Mouse (Mus musculus): ENCODE data around the gene Vps37c.

DNA sequence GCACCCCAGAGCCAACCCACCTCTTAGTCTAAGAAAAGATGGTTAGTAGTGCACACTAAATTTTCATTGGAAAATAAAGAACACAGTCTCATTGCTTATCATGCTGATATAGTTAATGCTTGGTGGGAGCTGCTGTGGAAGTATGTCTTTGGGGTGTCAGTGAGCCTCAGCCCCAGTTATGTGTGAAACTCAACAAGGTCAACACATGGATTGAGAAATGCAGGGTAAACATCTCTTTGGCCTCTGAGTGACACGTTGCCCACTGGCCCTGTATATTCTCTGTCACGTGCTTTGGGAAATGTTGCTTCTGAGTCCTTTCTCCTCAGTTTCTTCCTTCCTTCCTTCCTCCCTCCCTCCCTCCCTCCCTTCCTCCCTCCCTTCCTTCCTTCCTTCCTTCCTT is 30.1 kb upstream of the Vps37c start:
- TF ChIP-seq CTCF (IDR thresholded peaks at IDR 0.05), result no peak
- TF ChIP-seq POLR2A (IDR thresholded peaks at IDR 0.05; ENCODE audit: insufficient read depth, low read depth, low read length), result no peak
- TF ChIP-seq EP300 (IDR thresholded peaks at IDR 0.05; ENCODE audit: insufficient read depth, low read depth, low read length), result no peak
